Mouse (Mus musculus): Measurements from ENCODE around the gene Unc5b. TPM values are rescaled to one million over a fixed set of nuclear protein-coding genes. Genes with fewer than 3 reads are reported as not detected.

Unc5b gene
- polyA plus RNA-seq, 1 experiment from 2014 or later, result 2.6 TPM

GRCm38 (mm10) chr10:60829071-60829470 lies 2.3 kb downstream of the Unc5b start:
- Histone ChIP-seq H3K4me2 (peak overlapping the region; percentile 95), H3K27ac (replicated peaks) (no peak overlapping the region), H3K4me1 (replicated peaks) (peaks cover 67% of the 10 kb centered on the region), H3K9ac (no peak overlapping the region), H3K27me3 (peaks cover 83% of the 10 kb centered on the region), H3K9me3 (no peaks in the 10 kb centered on the region), H3K36me3 (no peaks in the 10 kb centered on the region), H3K4me3 (peak overlapping the region; percentile 56)
- WGBS, result 21% methylated on average over 6 of the region's 6 CpGs
- no peak for ATAC-seq (ENCODE audit: low read depth)

GRCm38 (mm10) chr10:60827901-60828670 lies 3.3 kb downstream of the Unc5b start:
- no peak for ATAC-seq (ENCODE audit: low read depth)
- peaks cover 76% of the 10 kb centered on the region for H3K4me1 ChIP-seq (replicated peaks)
- 34% methylated on average over 17 of the region's 17 CpGs for WGBS
- no peak overlapping the region for H3K9ac ChIP-seq
- H3K9me3 ChIP-seq, result no peaks in the 10 kb centered on the region
- H3K4me2 ChIP-seq, result peak overlapping the region; percentile 95
- H3K27ac ChIP-seq (replicated peaks), result no peak overlapping the region
- no peak overlapping the region for H3K4me3 ChIP-seq
- H3K36me3 ChIP-seq, result no peaks in the 10 kb centered on the region
- H3K27me3 ChIP-seq, result peaks cover 80% of the 10 kb centered on the region

- no peaks in the 10 kb centered on the region for H3K9me3 ChIP-seq
- H3K36me3 ChIP-seq, result no peaks in the 10 kb centered on the region
- H3K4me3 ChIP-seq, result peak overlapping the region; percentile 37
- H3K27ac ChIP-seq (replicated peaks), result no peak overlapping the region
- peak overlapping the region; percentile 61; the same call in 1 of the 2 replicates for H3K9ac ChIP-seq
- 11% methylated on average over 5 of the region's 5 CpGs for WGBS
- ATAC-seq (ENCODE audit: low read depth), result no peak
- H3K4me1 ChIP-seq (replicated peaks), result peaks cover 77% of the 10 kb centered on the region
- H3K4me2 ChIP-seq, result peak overlapping the region; percentile 95
- peaks cover 78% of the 10 kb centered on the region for H3K27me3 ChIP-seq
Measured at GRCm38 (mm10) chr10:60827266-60827665, 4.1 kb downstream of the Unc5b start.

GRCm38 (mm10) chr10:60826461-60827237 lies 4.7 kb downstream of the Unc5b start:
- Histone ChIP-seq H3K9ac (peak overlapping the region; percentile 61), H3K27me3 (peaks cover 72% of the 10 kb centered on the region), H3K36me3 (no peaks in the 10 kb centered on the region), H3K4me2 (peak overlapping the region; percentile 95), H3K9me3 (no peaks in the 10 kb centered on the region), H3K27ac (replicated peaks) (no peak overlapping the region), H3K4me3 (peak overlapping the region; percentile 37), H3K4me1 (replicated peaks) (peaks cover 78% of the 10 kb centered on the region)
- under 1% methylated on average over 34 of the region's 34 CpGs for WGBS
- ATAC-seq (ENCODE audit: low read depth), result peak; percentile 34; the same call in 1 of the 2 replicates

GRCm38 (mm10) chr10:60825955-60826354 lies 5.4 kb downstream of the Unc5b start:
- Histone ChIP-seq H3K4me2 (peak overlapping the region; percentile 95), H3K4me3 (no peak overlapping the region), H3K36me3 (no peaks in the 10 kb centered on the region), H3K27me3 (peaks cover 70% of the 10 kb centered on the region), H3K9ac (peak overlapping the region; percentile 61; the same call in 1 of the 2 replicates), H3K9me3 (no peaks in the 10 kb centered on the region), H3K27ac (replicated peaks) (no peak overlapping the region), H3K4me1 (replicated peaks) (peaks cover 73% of the 10 kb centered on the region)
- WGBS, result 49% methylated on average over 6 of the region's 6 CpGs
- no peak for ATAC-seq (ENCODE audit: low read depth)

GRCm38 (mm10) chr10:60823744-60824143 lies 7.6 kb downstream of the Unc5b start:
- H3K36me3 ChIP-seq, result no peaks in the 10 kb centered on the region

GRCm38 (mm10) chr10:60822641-60823425 lies 8.5 kb downstream of the Unc5b start:
- Histone ChIP-seq H3K9me3 (no peaks in the 10 kb centered on the region), H3K27me3 (peaks cover 38% of the 10 kb centered on the region), H3K9ac (no peak overlapping the region), H3K4me2 (no peak overlapping the region), H3K4me1 (replicated peaks) (peaks cover 43% of the 10 kb centered on the region), H3K4me3 (no peak overlapping the region), H3K36me3 (no peaks in the 10 kb centered on the region), H3K27ac (replicated peaks) (no peak overlapping the region)
- WGBS, result 76% methylated on average over 17 of the region's 17 CpGs
- no peak for ATAC-seq (ENCODE audit: low read depth)

More at GRCm38 (mm10) chr10:60823744-60824143, 7.6 kb downstream of the Unc5b start:
- no peak overlapping the region for H3K27ac ChIP-seq (replicated peaks)
- H3K4me1 ChIP-seq (replicated peaks), result peaks cover 51% of the 10 kb centered on the region
- no peaks in the 10 kb centered on the region for H3K9me3 ChIP-seq
- 37% methylated on average over 8 of the region's 8 CpGs for WGBS
- no peak for ATAC-seq (ENCODE audit: low read depth)
- H3K4me2 ChIP-seq, result no peak overlapping the region
- H3K27me3 ChIP-seq, result peaks cover 48% of the 10 kb centered on the region
- H3K4me3 ChIP-seq, result no peak overlapping the region
- H3K9ac ChIP-seq, result no peak overlapping the region

GRCm38 (mm10) chr10:60821736-60822358 lies 9.5 kb downstream of the Unc5b start:
- Histone ChIP-seq H3K9me3 (no peaks in the 10 kb centered on the region), H3K36me3 (no peaks in the 10 kb centered on the region), H3K4me1 (replicated peaks) (peaks cover 43% of the 10 kb centered on the region), H3K4me2 (no peak overlapping the region), H3K4me3 (no peak overlapping the region), H3K9ac (no peak overlapping the region), H3K27ac (replicated peaks) (peak overlapping the region; percentile 15; the same call in 1 of the 2 replicates), H3K27me3 (peaks cover 34% of the 10 kb centered on the region)
- WGBS, result 40% methylated on average over 7 of the region's 7 CpGs
- no peak for ATAC-seq (ENCODE audit: low read depth)

GRCm38 (mm10) chr10:60821311-60821710 lies 10.1 kb downstream of the Unc5b start:
- no peak for ATAC-seq (ENCODE audit: low read depth)
- no peak overlapping the region for H3K9ac ChIP-seq
- H3K4me1 ChIP-seq (replicated peaks), result peaks cover 43% of the 10 kb centered on the region

GRCm38 (mm10) chr10:60820552-60820951 lies 10.8 kb downstream of the Unc5b start:
- no peaks in the 10 kb centered on the region for H3K9me3 ChIP-seq
- no peak overlapping the region for H3K4me2 ChIP-seq
- H3K4me3 ChIP-seq, result no peak overlapping the region
- no peak overlapping the region for H3K9ac ChIP-seq
- H3K27ac ChIP-seq (replicated peaks), result no peak overlapping the region
- H3K27me3 ChIP-seq, result peaks cover 28% of the 10 kb centered on the region
- no peak for ATAC-seq (ENCODE audit: low read depth)
- WGBS, result 91% methylated on average over 11 of the region's 11 CpGs
- no peaks in the 10 kb centered on the region for H3K36me3 ChIP-seq
- peaks cover 47% of the 10 kb centered on the region for H3K4me1 ChIP-seq (replicated peaks)

More at GRCm38 (mm10) chr10:60821311-60821710, 10.1 kb downstream of the Unc5b start:
- Histone ChIP-seq H3K4me2 (no peak overlapping the region), H3K4me3 (no peak overlapping the region), H3K27ac (replicated peaks) (no peak overlapping the region), H3K9me3 (no peaks in the 10 kb centered on the region), H3K27me3 (peaks cover 35% of the 10 kb centered on the region), H3K36me3 (no peaks in the 10 kb centered on the region)

- no peak overlapping the region for H3K4me2 ChIP-seq
- H3K27me3 ChIP-seq, result peaks cover 20% of the 10 kb centered on the region
- H3K9me3 ChIP-seq, result no peaks in the 10 kb centered on the region
- 89% methylated on average over 12 of the region's 12 CpGs for WGBS
- no peak for ATAC-seq (ENCODE audit: low read depth)
- H3K36me3 ChIP-seq, result no peaks in the 10 kb centered on the region
- H3K27ac ChIP-seq (replicated peaks), result no peak overlapping the region
- H3K9ac ChIP-seq, result no peak overlapping the region
- H3K4me1 ChIP-seq (replicated peaks), result peaks cover 53% of the 10 kb centered on the region
- no peak overlapping the region for H3K4me3 ChIP-seq
Measured at GRCm38 (mm10) chr10:60819654-60820192, 11.7 kb downstream of the Unc5b start.

Data from neural tube, embryonic 13.5 days (tissue).